Mouse (Mus musculus) stomach, postnatal 0 days (tissue): Measurements from ENCODE around the gene Ip6k1.

Experiments used
- CTCF ChIP-seq: IDR thresholded peaks from 2 replicates; pipeline ENCODE4 v1.5.1; 2016; ENCODE audit warnings: antibody characterized with exemption, low read depth, mild to moderate bottlenecking, moderate library complexity
- EP300 ChIP-seq: optimal IDR thresholded peaks from 2 replicates; pipeline ENCODE3; 2016; ENCODE audit warnings: antibody characterized with exemption

- TF ChIP-seq EP300, result no peak
- TF ChIP-seq CTCF, result no peak
Observed at GRCm38 (mm10) chr9:107970311-107970710, 32.0 kb upstream of the Ip6k1 start.
